Mouse (Mus musculus): Measurements from ENCODE around the gene Hspb7.

- TF ChIP-seq POLR2A (IDR thresholded peaks at IDR 0.05; ENCODE audit: extremely low read depth, insufficient read depth, low read length) (no peak), CTCF (IDR thresholded peaks at IDR 0.05; ENCODE audit: extremely low read depth, insufficient read depth, low read length) (no peak)
Observed at GRCm38 (mm10) chr4:141419398-141420191, 984 bp upstream of the Hspb7 start.
